Mouse (Mus musculus) lung, adult 10 weeks (tissue): ENCODE measurements around the gene Psmd10. TPM values are rescaled to one million over a fixed set of nuclear protein-coding genes. Genes with fewer than 3 reads are reported as not detected.

ENCODE experiments used
- polyA plus RNA-seq: library from polyadenylated mRNA; stranded (reverse); fragments of 350-450 nt; fragmentation: Illumina TruSeq; extraction: RNeasy Lipid Tissue Mini Kit (QIAGEN cat#74804); gene quantifications from one replicate; pipeline ENCODE4 v1.2.3, GENCODE M21; 2014; ENCODE audit warnings: low read depth, low replicate concordance; ENCODE audit not compliant: insufficient read depth

Gene Psmd10
- 26.4 TPM for polyA plus RNA-seq

GRCm38 (mm10) chrX:140956272-140956940 is at the start of gene Psmd10, which contains the start of gene Atg4a:
Psmd10 (minus strand) TSS chrX:140956728.
Atg4a (plus strand) TSS chrX:140956907.

DNA sequence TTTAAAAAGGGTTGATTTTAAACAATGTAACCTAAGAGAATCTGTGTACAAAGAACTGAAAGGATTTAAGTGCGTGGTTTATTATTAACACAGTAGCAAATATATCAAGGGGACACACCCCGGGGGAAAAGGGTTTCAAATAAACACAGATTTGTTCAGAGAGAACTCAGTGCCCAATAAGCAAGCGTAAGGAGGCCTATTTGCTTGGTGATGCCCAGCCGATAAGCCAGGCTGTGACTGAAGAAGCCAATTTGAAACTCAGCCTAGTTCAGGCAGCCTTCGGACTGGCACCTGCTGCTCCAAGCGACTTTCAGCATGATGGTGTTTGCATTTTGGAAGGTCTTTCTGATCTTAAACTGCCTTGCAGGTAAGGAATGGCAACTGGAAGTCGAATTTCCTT is 49.2 kb downstream of the Psmd10 start, which contains the start of gene Vsig1:
Gene Vsig1, plus strand, starts transcription at position 249 of the 400 bp plus-strand sequence.

Other genes starting within 250 kb of the Psmd10 start
- gene Tex13b, start 143.3 kb downstream of the Psmd10 start, polyA plus RNA-seq: not detected
- gene Vsig1, start 49.1 kb downstream of the Psmd10 start, polyA plus RNA-seq: 0.27 TPM
- 14.7 TPM for gene Atg4a, start 179 bp upstream of the Psmd10 start, polyA plus RNA-seq